Mouse (Mus musculus) spleen, postnatal 10 days (tissue): Measurements from ENCODE around the gene Ubl5.
A peak's percentile ranks its signal among the peaks of the same experiment; 100 is the strongest.
"Not testable (repeated sequence)": the region's sequence is repeated elsewhere in the genome, so short reads cannot be mapped to it uniquely, and the experiment has no call there.

ENCODE experiments used
- DNase-seq, 2 experiments: peaks; one replicate each; pipeline ENCODE4 v3.0.0; 2021 to 2022; ENCODE audit warnings: low spot score in 2 of 2

Ubl5 gene

DNA sequence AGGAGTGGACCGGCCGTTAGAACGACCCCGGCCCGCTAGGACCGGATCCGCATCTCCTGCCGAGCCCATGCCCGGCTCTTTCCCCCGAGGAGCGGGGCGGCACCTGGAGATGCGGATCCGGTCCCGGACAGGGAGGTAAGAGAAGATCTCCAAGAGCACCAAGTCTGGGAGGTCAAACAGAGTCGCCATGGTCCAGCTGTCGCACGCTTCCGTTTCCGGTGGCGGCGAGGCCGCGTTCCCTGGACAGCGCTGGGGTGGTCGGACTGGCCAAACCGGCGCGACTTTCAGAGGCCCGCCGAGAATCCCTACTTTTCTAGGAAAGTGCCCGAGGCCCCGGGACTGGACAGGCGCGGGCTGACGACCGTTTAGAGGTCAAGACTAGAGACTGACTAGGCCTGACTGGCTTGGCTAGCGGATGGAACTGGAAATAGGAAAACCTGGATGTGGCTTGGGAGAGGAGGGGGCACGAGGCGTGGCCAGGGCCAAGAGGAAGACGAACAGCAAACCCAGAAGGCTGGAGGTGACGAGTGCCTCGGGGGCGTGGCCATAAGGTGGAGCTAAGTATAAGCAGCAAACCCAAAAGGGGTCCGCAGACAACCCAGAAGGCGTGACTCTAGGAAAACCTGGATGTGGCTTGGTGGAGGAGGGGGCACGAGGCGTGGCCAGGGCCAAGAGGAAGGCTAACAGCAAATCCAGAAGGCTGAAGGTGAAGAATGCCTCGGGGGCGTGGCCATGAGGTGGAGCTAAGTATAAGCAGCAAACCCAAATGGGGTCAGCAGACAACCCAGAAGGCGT lies at the start of gene Ubl5:
Gene Ubl5, plus strand, starts transcription at position 778 of the 795 bp plus-strand sequence.
- peak in 1 of 2 experiments; percentile 87 for DNase-seq

GRCm38 (mm10) chr9:20601270-20601669 lies 41.4 kb upstream of the Ubl5 start:
- no peak for DNase-seq

DNA sequence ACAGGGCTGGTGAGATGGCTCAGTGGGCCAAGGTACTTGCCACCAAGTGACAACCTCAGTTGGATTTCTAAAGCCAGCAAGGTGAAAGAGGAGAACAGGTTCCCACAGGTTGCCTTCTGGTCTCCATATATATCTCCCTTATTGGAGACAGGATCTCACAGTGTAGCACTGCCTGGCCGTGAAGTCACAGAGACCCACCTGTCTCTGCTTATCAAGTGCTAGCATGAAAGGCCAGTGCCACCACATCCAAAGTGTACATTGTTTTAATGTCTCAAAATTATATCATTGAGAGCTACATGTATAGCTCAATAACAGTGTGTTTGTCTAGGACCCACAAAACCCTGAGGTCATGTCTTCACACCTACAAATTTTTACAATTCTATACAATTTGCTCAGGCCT lies 36.4 kb upstream of the Ubl5 start:
- no peak for DNase-seq

- peak; percentile 85 to 95 for DNase-seq
Observed at GRCm38 (mm10) chr9:20607100-20607974, 35.3 kb upstream of the Ubl5 start.

DNA sequence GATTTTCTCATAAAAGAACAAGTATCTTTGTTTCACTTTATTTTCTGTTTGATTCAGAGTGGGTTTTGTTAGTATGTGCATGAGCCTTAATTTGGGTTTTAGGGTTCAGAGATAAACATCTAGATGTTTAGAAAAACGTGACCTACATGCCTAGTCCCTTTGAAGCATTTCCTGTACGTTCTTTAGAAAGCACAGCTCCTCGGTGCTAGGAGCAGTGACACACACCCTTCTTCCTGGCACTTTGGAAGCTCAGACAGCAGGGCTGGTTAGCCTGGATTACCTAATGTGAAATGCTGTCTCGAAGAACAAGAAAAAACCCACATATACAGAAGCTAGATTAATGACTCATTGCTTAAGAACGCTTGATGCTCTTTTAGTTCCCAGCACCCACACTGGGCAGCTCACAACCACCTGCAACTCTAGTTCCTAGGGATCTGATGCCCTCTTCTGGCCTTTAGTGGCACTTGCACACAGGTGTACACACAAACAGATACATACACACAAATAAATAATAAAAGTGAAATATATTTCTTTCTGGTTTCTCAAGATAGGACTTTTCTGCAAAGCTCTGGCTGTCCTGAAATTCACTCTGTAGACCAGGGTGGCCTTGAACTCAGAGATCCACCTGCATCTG lies 32.7 kb upstream of the Ubl5 start:
- no peak for DNase-seq

DNA sequence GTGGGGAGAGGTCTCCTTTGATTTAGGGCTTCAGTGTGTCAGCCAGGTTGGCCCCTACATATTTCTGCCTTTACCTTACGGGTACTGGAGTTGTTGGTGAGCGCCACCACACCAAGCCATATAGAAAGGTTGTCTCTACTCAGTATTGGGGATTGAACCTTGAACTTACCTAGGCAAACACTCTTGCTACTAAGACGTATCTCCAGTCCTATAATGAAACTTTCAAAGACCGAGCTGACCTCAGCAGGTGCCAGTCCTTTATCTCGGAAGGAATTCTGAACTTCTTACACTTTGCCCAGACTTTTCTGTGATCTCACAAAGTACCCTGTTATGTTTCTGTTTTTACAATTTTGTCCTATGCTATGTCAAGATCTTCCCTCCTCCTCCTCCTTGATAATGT lies 30.7 kb upstream of the Ubl5 start:
- DNase-seq: no peak

GRCm38 (mm10) chr9:20616685-20617084 lies 26.0 kb upstream of the Ubl5 start:
- DNase-seq: no peak

- DNase-seq: no peak
Observed at GRCm38 (mm10) chr9:20631332-20631731, 11.3 kb upstream of the Ubl5 start.

DNA sequence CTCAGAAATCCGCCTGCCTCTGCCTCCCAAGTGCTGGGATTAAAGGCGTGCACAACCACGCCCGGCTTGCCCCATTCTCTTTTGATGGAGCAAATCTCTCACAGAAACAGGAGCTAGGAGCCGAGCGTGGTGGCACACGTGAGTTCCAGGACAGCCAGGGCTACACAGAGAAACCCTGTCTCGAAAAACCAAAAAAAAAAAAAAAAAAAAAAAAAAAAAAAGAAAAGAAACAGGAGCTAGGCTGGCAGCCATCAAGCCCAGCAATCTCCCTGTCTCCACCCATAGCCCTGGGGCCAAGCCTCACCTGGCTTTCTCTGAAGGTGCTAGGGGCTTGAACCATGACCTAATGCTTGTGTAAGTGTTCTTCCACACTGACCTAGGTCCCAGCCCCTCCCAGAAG lies 7.0 kb upstream of the Ubl5 start:
- DNase-seq: not testable (repeated sequence)

DNA sequence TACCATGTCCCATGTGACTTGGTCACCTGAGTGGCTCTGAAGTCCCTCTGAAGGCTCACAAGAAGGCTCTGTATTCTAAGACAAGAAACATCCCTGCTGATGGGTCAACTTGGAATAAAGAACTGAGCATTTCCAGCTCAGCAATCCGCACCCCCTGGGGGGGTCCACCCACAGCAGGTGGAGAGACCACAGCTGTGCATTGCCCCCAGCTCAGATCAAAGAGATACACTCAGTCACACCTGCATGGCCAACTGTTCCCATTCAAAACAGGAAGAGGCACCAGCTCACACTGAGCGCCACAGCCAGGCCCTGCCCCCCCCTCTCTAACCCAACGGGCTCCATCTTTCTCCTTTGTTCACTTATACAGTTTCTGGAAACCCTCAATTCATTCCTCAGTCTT lies 6.4 kb upstream of the Ubl5 start:
- DNase-seq: peak in 1 of 2 experiments; percentile 69

GRCm38 (mm10) chr9:20636790-20637189 lies 5.9 kb upstream of the Ubl5 start:
- no peak for DNase-seq

- DNase-seq: no peak
Observed at GRCm38 (mm10) chr9:20638552-20638951, 4.1 kb upstream of the Ubl5 start.

- DNase-seq: no peak
Observed at GRCm38 (mm10) chr9:20639486-20639885, 3.2 kb upstream of the Ubl5 start.

- DNase-seq: no peak
Observed at GRCm38 (mm10) chr9:20641501-20641900, 1.2 kb upstream of the Ubl5 start.

- DNase-seq: peak; percentile 72 to 89
Observed at GRCm38 (mm10) chr9:20642896-20643466, 303 bp downstream of the Ubl5 start.

- no peak for DNase-seq
Observed at GRCm38 (mm10) chr9:20643781-20644180, 1.1 kb downstream of the Ubl5 start.

GRCm38 (mm10) chr9:20644360-20645081 lies 1.8 kb downstream of the Ubl5 start, which contains the start of gene Fbxl12:
TSS of gene Fbxl12 (minus strand) at chr9:20644767.
- DNase-seq: peak; percentile 79

- no peak for DNase-seq
Observed at GRCm38 (mm10) chr9:20645121-20645520, 2.4 kb downstream of the Ubl5 start.

DNA sequence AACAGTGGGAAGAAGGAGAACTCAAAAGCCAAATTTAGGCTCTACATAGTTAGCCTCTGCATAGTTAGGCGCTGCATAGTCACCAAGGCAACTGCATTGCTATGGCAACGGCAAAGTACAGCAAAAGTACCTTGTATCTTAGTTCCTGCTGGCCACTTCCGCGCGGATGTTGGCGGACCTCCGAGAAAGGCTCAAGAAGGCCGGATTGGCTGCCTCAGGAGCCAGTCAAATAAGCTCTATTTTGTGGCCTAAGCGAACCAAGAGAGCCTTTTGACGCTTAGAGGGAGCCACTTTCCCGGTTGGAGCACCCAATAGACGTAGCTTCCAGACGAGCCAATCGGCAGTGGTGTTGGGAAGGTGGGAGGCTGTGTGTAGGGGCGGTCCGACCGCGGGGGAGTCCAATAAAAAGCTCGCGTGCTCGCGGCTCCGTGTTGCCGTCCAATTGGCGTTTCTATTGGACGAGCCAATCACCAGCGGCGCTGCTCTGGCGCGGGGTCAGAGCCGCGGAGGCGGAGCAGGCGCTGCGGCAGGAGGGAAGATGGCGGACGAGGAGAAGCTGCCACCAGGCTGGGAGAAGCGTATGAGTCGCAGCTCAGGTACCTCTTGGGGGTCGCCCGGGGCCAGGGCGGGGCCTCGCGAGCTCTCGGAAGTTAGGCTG lies 9.1 kb downstream of the Ubl5 start, which contains the start of gene Pin1:
Gene Pin1, plus strand, starts transcription at position 494 of the 658 bp plus-strand sequence.
- DNase-seq: peak; percentile 89 to 96

DNA sequence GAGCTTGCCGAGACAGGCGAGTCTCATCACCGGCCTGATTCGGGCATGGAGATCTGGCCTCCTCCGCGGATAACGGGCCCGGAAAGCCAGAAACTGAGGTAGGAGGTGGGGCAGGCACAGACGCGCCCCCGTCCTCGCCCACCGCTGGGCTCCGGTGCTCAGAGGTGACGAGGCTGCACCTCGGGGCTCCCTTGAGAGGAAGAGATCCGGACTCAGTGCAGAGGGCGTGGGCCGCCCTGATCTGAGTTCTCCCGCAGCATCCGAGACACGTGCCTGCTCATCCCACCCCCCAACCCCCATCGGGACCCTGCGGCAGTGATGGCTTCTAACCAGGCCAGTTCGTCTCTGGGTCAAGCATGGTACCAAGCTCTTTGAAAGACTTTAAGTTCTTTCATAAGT lies 9.6 kb downstream of the Ubl5 start:
- DNase-seq: no peak

DNA sequence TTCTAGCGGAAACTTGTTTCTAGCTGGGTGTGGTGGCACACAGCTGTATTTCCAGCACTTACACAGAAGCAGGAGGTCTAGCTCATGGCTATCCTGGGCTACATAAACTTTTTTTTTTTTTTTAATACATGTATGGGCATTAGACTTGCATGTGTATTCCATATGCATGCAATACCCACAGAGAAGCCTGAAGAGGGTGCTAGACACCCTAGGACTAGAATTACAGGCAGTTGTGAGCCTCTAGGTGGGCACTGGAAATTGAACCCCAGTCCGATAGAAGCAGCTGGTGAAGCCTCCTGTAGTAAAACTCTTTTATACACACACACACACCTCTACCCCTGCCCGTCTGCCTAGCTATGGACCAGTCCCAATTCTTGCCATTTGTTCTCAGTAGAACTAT lies 11.2 kb downstream of the Ubl5 start:
- DNase-seq: no peak
